Mouse (Mus musculus): ENCODE data around the gene Prune1. TPM values are rescaled to one million over a fixed set of nuclear protein-coding genes. Genes with fewer than 3 reads are reported as not detected.

The Prune1 gene
- polyA plus RNA-seq, 1 experiment from 2014 or later = 16.5 TPM

DNA sequence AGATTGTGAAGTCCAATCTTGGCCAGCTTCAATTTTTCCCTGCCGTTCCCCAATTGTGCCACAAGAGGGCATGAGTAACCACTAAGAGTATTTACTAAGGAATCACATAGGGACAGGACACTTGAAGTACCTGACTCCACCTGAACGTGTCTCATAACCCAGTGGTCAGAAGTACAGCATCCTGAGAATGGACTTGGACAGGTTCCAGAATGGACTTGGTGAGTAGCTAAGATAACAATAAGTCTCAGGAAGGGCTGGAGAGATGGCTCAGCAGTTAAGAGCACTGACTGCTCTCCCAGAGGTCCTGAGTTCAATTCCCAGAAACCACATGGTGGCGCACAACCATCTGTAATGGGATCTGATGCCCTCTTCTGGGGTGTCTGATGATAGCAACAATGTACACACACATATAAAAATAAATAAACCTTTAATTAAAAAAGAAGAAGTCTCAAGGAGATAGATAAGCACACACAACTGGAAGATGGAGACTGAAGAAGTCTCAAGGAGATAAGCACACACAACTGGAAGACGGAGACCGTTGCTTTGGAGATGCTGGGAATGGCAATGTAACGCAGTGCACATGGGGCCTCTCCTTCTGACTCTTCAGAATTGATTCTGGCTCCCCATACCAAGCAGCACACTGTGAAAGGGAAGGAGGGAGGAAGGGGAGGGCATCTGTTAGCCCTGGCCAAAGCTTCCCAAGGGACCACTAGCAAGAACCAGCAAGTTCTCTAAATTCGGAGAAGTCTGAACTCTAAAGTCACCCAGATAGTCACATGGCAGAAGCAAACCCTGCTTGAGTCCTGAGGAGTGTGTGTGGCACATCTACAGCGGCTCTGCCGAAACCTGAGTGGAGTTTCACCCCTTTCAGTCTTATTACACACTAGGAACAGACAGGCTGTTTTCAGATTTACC lies 29.3 kb upstream of the Prune1 start:
- ATAC-seq (replicated peaks; ENCODE audit: low FRiP score, low TSS enrichment, low read depth) = no peak
- DNase-seq (ENCODE audit: low spot score) = peak; percentile 83
- Histone ChIP-seq H3K4me2 (ENCODE audit: low read length) (no peak overlapping the region), H3K9ac (ENCODE audit: low read length) (no peak overlapping the region), H3K4me1 (replicated peaks; ENCODE audit: control insufficient read depth, insufficient read depth, low read length) (peaks cover 3% of the 10 kb centered on the region; the same call in 1 of the 2 replicates), H3K9me3 (ENCODE audit: control insufficient read depth, low read length) (no peaks in the 10 kb centered on the region), H3K36me3 (ENCODE audit: control insufficient read depth, insufficient read depth, low read length) (no peaks in the 10 kb centered on the region), H3K27me3 (replicated peaks; ENCODE audit: control insufficient read depth, insufficient read depth, low read length) (no peaks in the 10 kb centered on the region), H3K27ac (ENCODE audit: low read depth) (no peak overlapping the region), H3K4me3 (ENCODE audit: low read depth, low read length) (no peak overlapping the region)
- 64% methylated on average over 9 of the region's 9 CpGs for WGBS

DNA sequence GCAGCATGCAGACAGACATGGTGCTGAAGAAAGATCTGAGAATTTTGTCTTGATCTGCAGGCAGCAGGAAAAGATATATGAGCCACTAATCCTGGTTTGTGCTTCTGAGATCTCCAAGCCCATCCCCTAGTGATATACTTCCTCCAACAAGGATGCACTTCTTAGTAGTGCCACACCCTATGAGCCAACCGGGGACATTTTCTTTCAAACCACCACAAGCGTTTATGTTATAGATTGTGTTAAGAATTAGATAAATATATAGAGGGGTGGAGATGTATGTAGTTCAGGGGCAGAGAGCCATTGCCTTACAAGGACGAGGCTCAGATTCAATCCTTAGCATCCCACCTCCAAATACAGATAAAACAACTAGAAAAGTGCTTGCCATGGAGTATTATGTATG lies 28.6 kb upstream of the Prune1 start:
- 56% methylated on average over 3 of the region's 3 CpGs for WGBS
- no peak for DNase-seq (ENCODE audit: low spot score)
- no peak for ATAC-seq (replicated peaks; ENCODE audit: low FRiP score, low TSS enrichment, low read depth)
- Histone ChIP-seq H3K9ac (ENCODE audit: low read length) (no peak overlapping the region), H3K36me3 (ENCODE audit: control insufficient read depth, insufficient read depth, low read length) (no peaks in the 10 kb centered on the region), H3K4me3 (ENCODE audit: low read depth, low read length) (no peak overlapping the region), H3K9me3 (ENCODE audit: control insufficient read depth, low read length) (no peaks in the 10 kb centered on the region), H3K27me3 (replicated peaks; ENCODE audit: control insufficient read depth, insufficient read depth, low read length) (no peaks in the 10 kb centered on the region), H3K27ac (ENCODE audit: low read depth) (no peak overlapping the region), H3K4me1 (replicated peaks; ENCODE audit: control insufficient read depth, insufficient read depth, low read length) (no peaks in the 10 kb centered on the region), H3K4me2 (ENCODE audit: low read length) (no peak overlapping the region)

DNA sequence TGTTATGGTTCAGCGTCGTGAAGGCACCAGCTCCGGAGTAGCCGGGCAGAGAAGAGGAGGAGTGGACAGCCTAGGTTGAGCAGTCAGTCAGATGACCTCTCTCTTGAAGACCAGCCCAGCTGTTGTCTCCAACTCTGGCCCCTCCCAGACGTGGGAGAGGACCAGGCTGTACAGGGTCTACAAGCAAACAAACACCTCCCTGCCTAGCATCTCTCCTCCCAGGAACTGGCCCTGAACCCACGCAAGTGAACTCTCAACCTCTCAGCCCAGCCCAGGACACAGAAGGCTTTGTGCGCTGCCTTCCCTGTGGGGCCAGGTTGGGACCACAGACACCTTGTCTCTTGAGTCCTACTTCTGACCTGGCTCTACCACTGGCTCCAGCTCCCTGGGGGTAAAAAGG lies 25.2 kb upstream of the Prune1 start, which contains the start of gene Anxa9:
Gene Anxa9, minus strand, starts transcription at position 77 of the 400 bp plus-strand sequence.
- H3K4me3 ChIP-seq (ENCODE audit: low read depth, low read length) = no peak within 1 kb of the TSS
- H3K27ac ChIP-seq (ENCODE audit: low read depth) = no peak within 1 kb of the TSS
- H3K4me2 ChIP-seq (ENCODE audit: low read length) = no peak within 1 kb of the TSS
- WGBS = 47% methylated on average over 7 of the region's 7 CpGs
- no peaks in the 10 kb centered on the region for H3K36me3 ChIP-seq (ENCODE audit: control insufficient read depth, insufficient read depth, low read length)
- no peaks in the 10 kb centered on the region for H3K27me3 ChIP-seq (replicated peaks; ENCODE audit: control insufficient read depth, insufficient read depth, low read length)
- peak; percentile 18; the same call in 1 of the 2 replicates for ATAC-seq (replicated peaks; ENCODE audit: low FRiP score, low TSS enrichment, low read depth)
- no peak within 1 kb of the TSS for H3K9ac ChIP-seq (ENCODE audit: low read length)
- H3K4me1 ChIP-seq (replicated peaks; ENCODE audit: control insufficient read depth, insufficient read depth, low read length) = no peaks in the 10 kb centered on the region
- H3K9me3 ChIP-seq (ENCODE audit: control insufficient read depth, low read length) = no peaks in the 10 kb centered on the region
- no peak for DNase-seq (ENCODE audit: low spot score)

DNA sequence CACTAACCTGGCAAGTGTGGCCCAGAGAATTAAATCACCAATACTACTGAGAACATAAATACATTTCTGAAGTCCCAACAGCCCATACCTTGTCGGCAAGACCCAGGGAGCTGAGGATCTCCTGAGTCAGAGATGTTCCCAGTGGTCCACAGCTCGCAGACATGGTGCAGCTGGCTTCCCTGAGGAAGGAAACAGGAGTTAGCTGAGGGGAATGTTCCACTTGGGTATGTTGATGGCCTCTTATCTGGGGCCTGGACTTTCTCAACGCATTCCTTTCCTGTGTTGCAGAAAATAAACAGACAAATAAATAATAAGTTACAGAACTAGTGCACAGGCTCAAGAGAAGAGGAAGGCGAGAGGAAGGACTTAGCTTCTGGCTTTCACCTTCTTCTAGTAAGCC lies 24.4 kb upstream of the Prune1 start:
- H3K36me3 ChIP-seq (ENCODE audit: control insufficient read depth, insufficient read depth, low read length) = no peaks in the 10 kb centered on the region
- no peak overlapping the region for H3K9ac ChIP-seq (ENCODE audit: low read length)
- H3K4me2 ChIP-seq (ENCODE audit: low read length) = no peak overlapping the region
- no peak for DNase-seq (ENCODE audit: low spot score)
- no peak overlapping the region for H3K27ac ChIP-seq (ENCODE audit: low read depth)
- 68% methylated on average over 4 of the region's 4 CpGs for WGBS
- no peak for ATAC-seq (replicated peaks; ENCODE audit: low FRiP score, low TSS enrichment, low read depth)
- H3K4me3 ChIP-seq (ENCODE audit: low read depth, low read length) = no peak overlapping the region
- H3K4me1 ChIP-seq (replicated peaks; ENCODE audit: control insufficient read depth, insufficient read depth, low read length) = no peaks in the 10 kb centered on the region
- H3K9me3 ChIP-seq (ENCODE audit: control insufficient read depth, low read length) = no peaks in the 10 kb centered on the region
- no peaks in the 10 kb centered on the region for H3K27me3 ChIP-seq (replicated peaks; ENCODE audit: control insufficient read depth, insufficient read depth, low read length)

DNA sequence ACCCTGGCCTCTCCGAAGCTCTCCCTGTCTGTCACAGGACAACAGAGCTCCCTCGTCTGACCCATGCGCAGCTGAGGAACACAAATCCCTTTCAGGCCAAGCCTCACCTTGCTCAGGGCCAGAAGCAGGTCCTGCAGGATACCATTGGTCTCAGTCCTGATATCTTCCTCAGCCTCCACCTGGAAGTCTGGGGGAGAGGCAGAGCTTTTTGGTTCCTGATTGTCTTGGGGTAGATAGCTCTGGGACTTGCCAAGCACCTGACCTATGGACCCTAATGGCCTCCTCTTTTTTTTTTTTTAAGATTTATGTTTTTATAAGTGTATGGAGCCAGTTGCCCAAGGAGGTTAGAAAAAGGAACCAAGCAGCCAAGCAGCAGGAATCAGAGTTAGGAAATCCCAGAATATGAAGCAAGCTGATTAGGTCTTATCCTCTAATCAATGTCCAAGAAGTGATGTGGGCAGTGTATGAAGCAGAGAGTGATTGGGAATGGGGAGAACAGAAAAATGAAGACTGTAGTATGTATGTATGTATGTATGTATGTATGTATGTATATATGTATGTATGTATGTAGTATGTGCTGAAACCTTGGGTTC lies 19.4 kb upstream of the Prune1 start:
- Histone ChIP-seq H3K9ac (ENCODE audit: low read length) (no peak overlapping the region), H3K36me3 (ENCODE audit: control insufficient read depth, insufficient read depth, low read length) (no peaks in the 10 kb centered on the region), H3K4me2 (ENCODE audit: low read length) (no peak overlapping the region), H3K4me3 (ENCODE audit: low read depth, low read length) (no peak overlapping the region), H3K4me1 (replicated peaks; ENCODE audit: control insufficient read depth, insufficient read depth, low read length) (no peaks in the 10 kb centered on the region), H3K27me3 (replicated peaks; ENCODE audit: control insufficient read depth, insufficient read depth, low read length) (no peaks in the 10 kb centered on the region), H3K9me3 (ENCODE audit: control insufficient read depth, low read length) (no peaks in the 10 kb centered on the region), H3K27ac (ENCODE audit: low read depth) (no peak overlapping the region)
- ATAC-seq (replicated peaks; ENCODE audit: low FRiP score, low TSS enrichment, low read depth) (no peak; the same call in 1 of the 2 replicates), DNase-seq (ENCODE audit: low spot score) (no peak)
- WGBS = 87% methylated on average over 3 of the region's 3 CpGs

DNA sequence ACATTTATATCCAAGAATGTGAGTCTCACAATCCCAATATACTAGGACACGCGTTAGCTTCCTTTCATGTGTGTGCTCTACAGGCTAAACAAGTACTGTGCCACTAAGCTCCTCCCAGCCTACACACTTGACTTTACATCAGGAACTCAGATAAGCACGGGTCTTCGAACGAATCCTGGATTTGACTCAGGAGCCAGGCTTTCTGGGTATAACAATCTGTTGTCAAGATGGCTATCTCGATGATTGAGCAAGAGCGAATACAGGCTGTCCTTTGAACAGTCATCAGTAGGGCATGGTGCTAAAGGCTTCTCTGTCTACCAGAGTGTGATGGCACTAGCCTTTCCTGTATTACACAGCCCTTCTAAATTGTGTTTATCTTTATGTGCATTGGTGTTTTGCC lies 16.1 kb upstream of the Prune1 start:
- 85% methylated on average over 7 of the region's 7 CpGs for WGBS
- no peak for DNase-seq (ENCODE audit: low spot score)
- Histone ChIP-seq H3K4me2 (ENCODE audit: low read length) (no peak overlapping the region), H3K4me1 (replicated peaks; ENCODE audit: control insufficient read depth, insufficient read depth, low read length) (no peaks in the 10 kb centered on the region), H3K27ac (ENCODE audit: low read depth) (no peak overlapping the region), H3K27me3 (replicated peaks; ENCODE audit: control insufficient read depth, insufficient read depth, low read length) (no peaks in the 10 kb centered on the region), H3K9me3 (ENCODE audit: control insufficient read depth, low read length) (no peaks in the 10 kb centered on the region), H3K4me3 (ENCODE audit: low read depth, low read length) (no peak overlapping the region), H3K36me3 (ENCODE audit: control insufficient read depth, insufficient read depth, low read length) (peaks cover 26% of the 10 kb centered on the region), H3K9ac (ENCODE audit: low read length) (no peak overlapping the region)
- no peak for ATAC-seq (replicated peaks; ENCODE audit: low FRiP score, low TSS enrichment, low read depth)

DNA sequence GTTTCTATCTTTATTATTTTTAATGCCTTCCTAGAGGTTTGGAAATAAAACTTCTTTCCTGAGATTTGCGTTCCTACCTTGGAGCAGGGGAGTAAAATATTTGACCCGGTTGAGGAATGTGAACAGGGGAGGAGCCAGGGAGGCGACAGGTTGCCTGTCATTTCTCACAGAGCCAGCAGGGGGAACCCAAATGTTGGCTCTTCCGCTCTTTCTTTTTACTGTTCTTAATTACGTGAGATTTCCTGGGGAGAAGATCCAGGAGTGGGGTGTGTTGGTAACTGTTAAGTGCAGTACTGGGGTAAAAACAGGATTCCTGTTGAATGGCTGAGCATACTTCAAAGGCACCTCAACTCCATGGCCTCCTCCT lies 14.2 kb upstream of the Prune1 start:
- 6% methylated on average over 5 of the region's 5 CpGs for WGBS

DNA sequence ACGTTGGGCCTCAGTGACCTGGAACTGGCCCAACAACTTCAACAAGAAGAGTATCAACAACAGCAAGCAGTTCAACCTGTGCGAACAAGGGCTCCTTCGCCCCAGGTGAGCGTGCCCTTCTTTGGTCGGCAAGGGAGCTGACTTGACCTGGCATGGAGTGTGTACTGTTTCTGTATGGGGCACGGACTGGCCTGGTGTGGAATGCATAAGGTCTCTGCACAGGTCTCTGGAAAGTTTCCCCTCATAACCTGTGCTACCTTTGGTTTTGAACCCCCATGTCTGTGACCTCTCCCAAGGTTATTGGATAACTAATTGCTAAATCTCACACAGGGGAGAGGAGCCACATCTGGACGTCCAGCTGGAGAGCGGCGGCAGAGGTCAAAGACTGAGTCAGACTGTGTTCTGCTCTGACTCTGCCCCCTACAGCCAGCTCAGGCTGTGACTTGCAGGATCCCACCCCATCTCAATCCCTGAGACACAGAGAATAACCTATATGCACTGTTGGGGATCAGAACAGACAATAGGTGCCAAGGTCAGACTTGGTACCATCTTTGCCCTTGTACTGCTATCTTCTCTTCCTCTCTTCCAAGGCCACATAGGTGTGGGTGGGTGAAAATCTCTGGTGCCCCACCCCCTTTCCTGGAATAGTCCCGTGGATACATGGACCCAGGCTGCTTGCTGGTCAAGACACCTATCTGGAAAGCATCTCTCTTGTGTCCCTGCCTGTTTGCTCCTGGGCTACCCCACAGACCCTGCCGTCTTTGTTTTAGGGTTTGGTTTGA lies 13.6 kb upstream of the Prune1 start:
- DNase-seq (ENCODE audit: low spot score) (no peak), ATAC-seq (replicated peaks; ENCODE audit: low FRiP score, low TSS enrichment, low read depth) (no peak)
- H3K4me2 ChIP-seq (ENCODE audit: low read length) = no peak overlapping the region
- H3K27ac ChIP-seq (ENCODE audit: low read depth) = no peak overlapping the region
- no peaks in the 10 kb centered on the region for H3K27me3 ChIP-seq (replicated peaks; ENCODE audit: control insufficient read depth, insufficient read depth, low read length)
- H3K4me3 ChIP-seq (ENCODE audit: low read depth, low read length) = no peak overlapping the region
- H3K36me3 ChIP-seq (ENCODE audit: control insufficient read depth, insufficient read depth, low read length) = peaks cover 39% of the 10 kb centered on the region
- H3K4me1 ChIP-seq (replicated peaks; ENCODE audit: control insufficient read depth, insufficient read depth, low read length) = no peaks in the 10 kb centered on the region
- H3K9me3 ChIP-seq (ENCODE audit: control insufficient read depth, low read length) = no peaks in the 10 kb centered on the region
- 78% methylated on average over 11 of the region's 11 CpGs for WGBS
- H3K9ac ChIP-seq (ENCODE audit: low read length) = no peak overlapping the region

More for the DNA sequence above, 14.2 kb upstream of the Prune1 start:
- Histone ChIP-seq H3K9me3 (ENCODE audit: control insufficient read depth, low read length) (no peaks in the 10 kb centered on the region), H3K4me3 (ENCODE audit: low read depth, low read length) (no peak overlapping the region), H3K36me3 (ENCODE audit: control insufficient read depth, insufficient read depth, low read length) (peaks cover 39% of the 10 kb centered on the region), H3K4me2 (ENCODE audit: low read length) (no peak overlapping the region), H3K4me1 (replicated peaks; ENCODE audit: control insufficient read depth, insufficient read depth, low read length) (no peaks in the 10 kb centered on the region), H3K9ac (ENCODE audit: low read length) (no peak overlapping the region), H3K27me3 (replicated peaks; ENCODE audit: control insufficient read depth, insufficient read depth, low read length) (no peaks in the 10 kb centered on the region), H3K27ac (ENCODE audit: low read depth) (no peak overlapping the region)
- DNase-seq (ENCODE audit: low spot score) (peak; percentile 65), ATAC-seq (replicated peaks; ENCODE audit: low FRiP score, low TSS enrichment, low read depth) (no peak)

All from intestine, embryonic 14.5 days (tissue).